Mouse (Mus musculus) liver, embryonic 14.5 days (tissue): ENCODE measurements at regions not wholly inside any gene's neighbourhood (a gene's known extent, or its start where the extent isn't known, plus 50 kb on each side); places are given as distances from the start of the nearest gene placed in this dataset.

ENCODE experiments used
- ATAC-seq: fragments of 200-750 bp; cut with Nextera tagmentation; 2 replicates; pipeline ENCODE4 v1.8.0; 2017; ENCODE audit warnings: moderate number of reproducible peaks, mild to moderate bottlenecking, moderate library complexity; ENCODE audit not compliant: insufficient read depth
- DNase-seq, 3 experiments: peaks; one replicate each; pipeline ENCODE4 v3.0.0-alpha.2; 2012 to 2013; ENCODE audit warnings: low read depth in 3 of 3, low spot score in 3 of 3
- H3K27ac ChIP-seq: fragments of 300-500 bp; sonication (generic); 2 replicates; pipeline ENCODE4 v1.5.1; 2014; ENCODE audit warnings: moderate library complexity, mild to moderate bottlenecking, control low read depth, inconsistent platforms
- H3K27me3 ChIP-seq: fragments of 300-500 bp; sonication (generic); 2 replicates; pipeline ENCODE4 v1.6.1; 2014; ENCODE audit warnings: mild to moderate bottlenecking, low read length, moderate library complexity; ENCODE audit not compliant: control insufficient read depth, insufficient read depth
- H3K36me3 ChIP-seq: fragments of 300-500 bp; sonication (generic); replicated peaks from 2 replicates; pipeline ENCODE4 v1.6.1; 2014; ENCODE audit warnings: low read depth; ENCODE audit not compliant: control insufficient read depth, insufficient read depth
- H3K4me1 ChIP-seq, 2 experiments: fragments of 200-500 bp in 1 of 2; fragments of 300-500 bp in 1 of 2; sonication (generic) in 1 of 2; replicated peaks; 2 replicates each; pipeline ENCODE4 v1.6.1; 2012 to 2014; ENCODE audit warnings: antibody characterized with exemption in 1 of 2, inconsistent platforms in 1 of 2, low read length in 1 of 2; ENCODE audit not compliant: control insufficient read depth in 2 of 2, insufficient read depth in 2 of 2
- H3K4me2 ChIP-seq: fragments of 300-500 bp; sonication (generic); 2 replicates; pipeline ENCODE4 v1.6.1; 2014; ENCODE audit warnings: low read depth, mild to moderate bottlenecking, control low read depth, moderate library complexity
- H3K4me3 ChIP-seq, 2 experiments: fragments of 200-500 bp in 1 of 2; fragments of 300-500 bp in 1 of 2; sonication (generic) in 1 of 2; 2 replicates each; pipeline ENCODE4 v1.5.1; 2012 to 2014; ENCODE audit warnings: low read depth in 2 of 2, low read length in 2 of 2, mild to moderate bottlenecking in 2 of 2, control low read depth in 1 of 2, inconsistent platforms in 1 of 2, moderate library complexity in 1 of 2; ENCODE audit not compliant: insufficient read depth in 1 of 2
- H3K9ac ChIP-seq: fragments of 300-500 bp; sonication (generic); replicated peaks from 2 replicates; pipeline ENCODE4 v1.6.1; 2014; ENCODE audit warnings: mild to moderate bottlenecking, control low read depth, moderate library complexity
- H3K9me3 ChIP-seq: fragments of 300-500 bp; sonication (generic); 2 replicates; pipeline ENCODE4 v1.6.1; 2016; ENCODE audit warnings: low read length, mixed read lengths; ENCODE audit not compliant: control insufficient read depth
- CTCF ChIP-seq: IDR thresholded peaks from 2 replicates; pipeline ENCODE4 v1.5.1; 2016; ENCODE audit warnings: antibody characterized with exemption, low read depth, control low read depth
- EP300 ChIP-seq: IDR thresholded peaks from 2 replicates; pipeline ENCODE4 v1.6.1; 2016; ENCODE audit warnings: antibody characterized with exemption, low read depth
- WGBS: fragments of 180-500 bp; shearing (Covaris S2); extraction: QIAGEN DNeasy Blood & Tissue Kit; methylation state at CpG from one replicate; pipeline ENCODE4 v1.1.7; 2014; ENCODE audit not compliant: insufficient replicate concordance; 5-methylcytosine and 5-hydroxymethylcytosine counted together

DNA sequence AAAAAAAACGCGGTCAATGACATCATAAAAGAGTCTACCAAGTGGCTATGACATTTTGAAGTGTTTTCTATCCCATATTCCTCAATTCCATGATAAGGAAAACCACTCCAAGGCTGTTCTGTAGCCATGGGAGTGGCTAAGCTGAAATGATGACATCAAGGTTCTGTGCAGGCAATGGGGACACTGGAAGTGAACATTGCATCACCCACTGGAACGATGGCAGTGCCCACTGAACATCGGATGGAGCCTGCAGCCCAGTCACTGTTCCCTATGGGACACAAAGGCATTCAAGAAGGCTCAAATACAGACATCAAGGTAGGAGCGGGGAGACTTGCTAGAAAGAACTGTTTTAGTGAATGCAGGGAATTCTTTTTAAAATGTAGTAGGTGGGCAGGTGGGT lies 410.8 kb downstream of the Cd83 start:
- no peak for ATAC-seq
- Histone ChIP-seq H3K4me3 (no peak overlapping the region), H3K9me3 (no peaks in the 10 kb centered on the region), H3K9ac (no peak overlapping the region), H3K36me3 (no peaks in the 10 kb centered on the region), H3K27ac (no peak overlapping the region), H3K4me1 (no peaks in the 10 kb centered on the region), H3K27me3 (no peaks in the 10 kb centered on the region), H3K4me2 (no peak overlapping the region)
- no peak for DNase-seq
- no peak for TF ChIP-seq CTCF
- TF ChIP-seq EP300, result no peak
- 71% methylated on average over 5 of the region's 5 CpGs for whole genome bisulfite sequencing

DNA sequence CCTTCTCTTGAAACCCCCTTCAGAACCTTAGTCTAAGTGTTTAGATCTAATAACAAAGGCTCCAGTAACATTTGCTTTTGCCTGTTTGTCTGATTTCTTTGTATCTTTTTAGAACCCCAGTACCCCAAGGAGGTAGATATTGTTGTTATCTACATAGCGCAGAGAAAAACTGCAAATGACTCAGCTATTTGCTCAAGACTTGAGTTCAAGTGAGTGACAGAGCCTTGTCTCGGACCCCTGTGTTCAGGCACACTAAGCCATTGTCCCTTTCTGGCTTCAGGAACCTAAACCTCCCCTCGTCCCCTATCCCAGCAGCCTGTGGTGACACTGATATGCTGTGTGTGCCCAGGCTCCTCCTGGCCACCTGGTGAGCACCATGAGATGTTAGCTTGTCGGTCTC lies 421.5 kb downstream of the Cd83 start:
- Histone ChIP-seq H3K9ac (no peak overlapping the region), H3K27me3 (no peaks in the 10 kb centered on the region; the same call in 1 of the 2 replicates), H3K9me3 (no peaks in the 10 kb centered on the region), H3K36me3 (no peaks in the 10 kb centered on the region), H3K4me3 (no peak overlapping the region), H3K4me1 (peaks cover 11 to 19% of the 10 kb centered on the region in 2 experiments), H3K4me2 (peak overlapping the region; percentile 40), H3K27ac (no peak overlapping the region)
- WGBS, result 13% methylated on average over 4 of the region's 4 CpGs
- DNase-seq (peak; percentile 15 to 57 (median 50)), ATAC-seq (peak; percentile 86)
- TF ChIP-seq EP300, result peak; percentile 83
- no peak for TF ChIP-seq CTCF

GRCm38 (mm10) chr13:44206448-44206847 lies 421.9 kb downstream of the Cd83 start:
- DNase-seq (no peak), ATAC-seq (peak; percentile 48; the same call in 1 of the 2 replicates)
- Histone ChIP-seq H3K4me2 (peak overlapping the region; percentile 40), H3K9ac (no peak overlapping the region), H3K4me1 (peaks cover 11 to 19% of the 10 kb centered on the region in 2 experiments), H3K27me3 (no peaks in the 10 kb centered on the region; the same call in 1 of the 2 replicates), H3K4me3 (no peak overlapping the region), H3K36me3 (no peaks in the 10 kb centered on the region), H3K27ac (no peak overlapping the region), H3K9me3 (no peaks in the 10 kb centered on the region)
- whole genome bisulfite sequencing, result 45% methylated on average over 4 of the region's 4 CpGs
- TF ChIP-seq CTCF (no peak), EP300 (no peak)

- no peak for TF ChIP-seq CTCF
- no peak for TF ChIP-seq EP300
- H3K27me3 ChIP-seq, result no peaks in the 10 kb centered on the region; the same call in 1 of the 2 replicates
- no peak overlapping the region for H3K9ac ChIP-seq
- ATAC-seq (no peak), DNase-seq (no peak)
- H3K4me3 ChIP-seq, result no peak overlapping the region
- no peak overlapping the region for H3K4me2 ChIP-seq
- no peaks in the 10 kb centered on the region for H3K36me3 ChIP-seq
- no peak overlapping the region for H3K27ac ChIP-seq
- 69% methylated on average over 11 of the region's 11 CpGs for WGBS
- peaks cover 11 to 19% of the 10 kb centered on the region in 2 experiments for H3K4me1 ChIP-seq
- no peaks in the 10 kb centered on the region for H3K9me3 ChIP-seq
Measured at GRCm38 (mm10) chr13:44207400-44208005, 422.9 kb downstream of the Cd83 start.

DNA sequence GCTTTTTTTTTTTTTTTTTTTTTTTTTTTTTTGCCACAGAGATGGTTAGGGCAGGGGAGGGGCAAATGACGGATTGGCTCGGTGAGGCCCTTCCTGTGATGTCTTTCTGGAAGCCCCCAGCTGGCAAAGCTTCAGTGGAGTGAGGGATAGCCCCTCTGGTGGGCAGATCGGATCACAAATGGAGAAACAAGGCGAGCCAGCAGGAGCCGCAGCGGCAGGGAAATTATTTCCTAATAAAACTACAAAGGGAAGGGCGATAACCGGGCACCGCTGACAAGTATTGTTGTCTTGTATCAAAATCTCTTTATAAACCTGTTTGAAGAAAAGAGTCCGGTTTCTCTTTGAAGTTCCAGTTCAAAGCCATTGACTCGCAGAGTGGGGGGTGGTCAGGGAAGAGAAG lies 424.5 kb downstream of the Cd83 start:
- no peak overlapping the region for H3K27ac ChIP-seq
- H3K4me2 ChIP-seq, result no peak overlapping the region
- ATAC-seq (no peak), DNase-seq (no peak)
- H3K4me3 ChIP-seq, result no peak overlapping the region
- H3K9me3 ChIP-seq, result no peaks in the 10 kb centered on the region
- no peaks in the 10 kb centered on the region for H3K36me3 ChIP-seq
- peaks cover 11 to 19% of the 10 kb centered on the region in 2 experiments for H3K4me1 ChIP-seq
- WGBS, result 43% methylated on average over 11 of the region's 11 CpGs
- H3K9ac ChIP-seq, result no peak overlapping the region
- no peaks in the 10 kb centered on the region; the same call in 1 of the 2 replicates for H3K27me3 ChIP-seq
- TF ChIP-seq EP300 (no peak), CTCF (no peak)
